Mouse (Mus musculus): ENCODE data around the gene Pou6f2.

GRCm38 (mm10) chr13:18174003-18174402, 223.5 kb downstream of the Pou6f2 start:
- TF ChIP-seq CTCF (IDR thresholded peaks at IDR 0.05; ENCODE audit: control insufficient read depth, insufficient read depth, low read length): no peak
- TF ChIP-seq POLR2A (IDR thresholded peaks at IDR 0.05; ENCODE audit: borderline replicate concordance, control insufficient read depth, low read depth, low read length): no peak

Data from bone marrow, adult 2 months (tissue).